In genomic region chr1:60735072-60735907, GRCm38 (mm10) we compare ENCODE assay signal across 9 mouse cellular contexts. TPM values are rescaled to one million over a fixed set of nuclear protein-coding genes. Genes with fewer than 3 reads are reported as not detected.
DNase-seq lines count a peak whose midpoint lies in the region; ATAC-seq and TF ChIP-seq lines count a peak whose summit lies in the region.
"Had no signal": no experiment of that assay in that cellular context is flagged by ENCODE, and none has a peak within 500 bp of the region (broad histone marks: within the 10 kb centered on the region; RNA-seq: fewer than 3 reads in every experiment).

No protein-coding gene starts in this region.

- no peaks in the 10 kb centered on the region for H3K36me3 ChIP-seq in intestine, embryonic 14.5 days (ENCODE audit: control insufficient read depth, insufficient read depth, low read length)
- H3K36me3 ChIP-seq in intestine, postnatal 0 days (ENCODE audit: control insufficient read depth, insufficient read depth), result no peaks in the 10 kb centered on the region
- no peaks in the 10 kb centered on the region for H3K36me3 ChIP-seq in heart, postnatal 0 days (replicated peaks; ENCODE audit: control insufficient read depth, insufficient read depth, low read length)
- no peaks in the 10 kb centered on the region for H3K36me3 ChIP-seq in limb, embryonic 14.5 days (ENCODE audit: control insufficient read depth, insufficient read depth, low read length)
- H3K36me3 ChIP-seq in stomach, embryonic 16.5 days (ENCODE audit: control insufficient read depth, insufficient read depth, low read length), result no peaks in the 10 kb centered on the region
- H3K36me3 ChIP-seq in midbrain, embryonic 16.5 days (ENCODE audit: control insufficient read depth, insufficient read depth, low read length), result no peaks in the 10 kb centered on the region
- H3K36me3 ChIP-seq: neural tube, embryonic 12.5 days had no signal

- WGBS in intestine, embryonic 14.5 days, result 28% methylated on average over 12 of the region's 12 CpGs
- 51% methylated on average over 12 of the region's 12 CpGs for WGBS in intestine, postnatal 0 days
- 47% methylated on average over 12 of the region's 12 CpGs for WGBS in heart, postnatal 0 days
- 24% methylated on average over 12 of the region's 12 CpGs for WGBS in limb, embryonic 14.5 days
- 33% methylated on average over 12 of the region's 12 CpGs for WGBS in stomach, embryonic 16.5 days
- WGBS in midbrain, embryonic 16.5 days, result 66% methylated on average over 12 of the region's 12 CpGs

- DNase-seq in intestine, embryonic 14.5 days (ENCODE audit: low spot score), result peak; percentile 56
- DNase-seq in heart, postnatal 0 days (ENCODE audit: low spot score), result peak; percentile 77
- DNase-seq in limb, embryonic 14.5 days (ENCODE audit: low spot score), result peak; percentile 79
- DNase-seq in cerebellum, postnatal 4 days (ENCODE audit: low spot score in 2 of 2), result no peak
- no peak for DNase-seq in right cerebral cortex, postnatal 36 days (ENCODE audit: low spot score in 2 of 2)

- TF ChIP-seq POLR2A in limb, embryonic 14.5 days (IDR thresholded peaks at IDR 0.05; ENCODE audit: borderline replicate concordance, extremely low read depth, insufficient read depth, insufficient read length), result no peak

- H3K4me2 ChIP-seq in intestine, embryonic 14.5 days (ENCODE audit: low read length), result peak overlapping the region; percentile 11; the same call in 1 of the 2 replicates
- H3K4me2 ChIP-seq in intestine, postnatal 0 days (replicated peaks; ENCODE audit: low read depth), result no peak overlapping the region
- no peak overlapping the region for H3K4me2 ChIP-seq in heart, postnatal 0 days (ENCODE audit: low read depth, low read length)
- peak overlapping the region; percentile 8; the same call in 1 of the 2 replicates for H3K4me2 ChIP-seq in limb, embryonic 14.5 days (replicated peaks; ENCODE audit: low read depth, low read length, severe bottlenecking)
- H3K4me2 ChIP-seq in stomach, embryonic 16.5 days (ENCODE audit: low read depth, low read length), result no peak overlapping the region
- H3K4me2 ChIP-seq in midbrain, embryonic 16.5 days (ENCODE audit: low read length), result no peak overlapping the region
- H3K4me2 ChIP-seq: neural tube, embryonic 12.5 days had no signal

- no peak overlapping the region for H3K4me3 ChIP-seq in intestine, embryonic 14.5 days (ENCODE audit: low read depth, low read length)
- H3K4me3 ChIP-seq in intestine, postnatal 0 days (ENCODE audit: low read depth, low read length), result no peak overlapping the region
- no peak overlapping the region for H3K4me3 ChIP-seq in heart, postnatal 0 days (ENCODE audit: low read depth, low read length)
- H3K4me3 ChIP-seq in limb, embryonic 14.5 days (replicated peaks; ENCODE audit: low read length), result no peak overlapping the region
- H3K4me3 ChIP-seq in stomach, embryonic 16.5 days (replicated peaks; ENCODE audit: low read length), result no peak overlapping the region
- no peak overlapping the region for H3K4me3 ChIP-seq in midbrain, embryonic 16.5 days (ENCODE audit: low read depth, low read length)
- H3K4me3 ChIP-seq: neural tube, embryonic 12.5 days had no signal

- H3K9me3 ChIP-seq in intestine, embryonic 14.5 days (ENCODE audit: control insufficient read depth, low read length), result no peaks in the 10 kb centered on the region
- H3K9me3 ChIP-seq in intestine, postnatal 0 days (ENCODE audit: control insufficient read depth), result no peaks in the 10 kb centered on the region
- no peaks in the 10 kb centered on the region for H3K9me3 ChIP-seq in heart, postnatal 0 days (replicated peaks; ENCODE audit: control insufficient read depth, low read length)
- H3K9me3 ChIP-seq in limb, embryonic 14.5 days (ENCODE audit: control insufficient read depth, low read length), result no peaks in the 10 kb centered on the region
- H3K9me3 ChIP-seq in stomach, embryonic 16.5 days (replicated peaks; ENCODE audit: control insufficient read depth, low read length), result no peaks in the 10 kb centered on the region; the same call in 1 of the 2 replicates
- no peaks in the 10 kb centered on the region for H3K9me3 ChIP-seq in midbrain, embryonic 16.5 days (replicated peaks; ENCODE audit: control insufficient read depth, low read length, poor library complexity, severe bottlenecking)
- H3K9me3 ChIP-seq: neural tube, embryonic 12.5 days had no signal

- H3K27ac ChIP-seq in intestine, embryonic 14.5 days (ENCODE audit: low read depth), result peak overlapping the region; percentile 78
- H3K27ac ChIP-seq in intestine, postnatal 0 days (ENCODE audit: low read depth, low read length), result no peak overlapping the region
- peak overlapping the region; percentile 68 for H3K27ac ChIP-seq in heart, postnatal 0 days (ENCODE audit: low read depth)
- no peak overlapping the region for H3K27ac ChIP-seq in limb, embryonic 14.5 days (replicated peaks; ENCODE audit: low read depth, low read length)
- H3K27ac ChIP-seq in stomach, embryonic 16.5 days (ENCODE audit: low read length), result peak overlapping the region; percentile 68
- no peak overlapping the region for H3K27ac ChIP-seq in midbrain, embryonic 16.5 days (ENCODE audit: low read length)
- H3K27ac ChIP-seq: neural tube, embryonic 12.5 days had no signal

- TF ChIP-seq EP300 in heart, postnatal 0 days (IDR thresholded peaks at IDR 0.05; ENCODE audit: low read depth), result peak; percentile 35; the same call in 1 of the 2 replicates

- H3K4me1 ChIP-seq in intestine, embryonic 14.5 days (replicated peaks; ENCODE audit: control insufficient read depth, insufficient read depth, low read length), result peaks cover 18% of the 10 kb centered on the region; the same call in 1 of the 2 replicates
- no peaks in the 10 kb centered on the region for H3K4me1 ChIP-seq in intestine, postnatal 0 days (replicated peaks; ENCODE audit: control insufficient read depth, insufficient read depth, low read length)
- peaks cover 5% of the 10 kb centered on the region; the same call in 1 of the 2 replicates for H3K4me1 ChIP-seq in heart, postnatal 0 days (ENCODE audit: control insufficient read depth, insufficient read depth)
- peaks cover 7% of the 10 kb centered on the region for H3K4me1 ChIP-seq in limb, embryonic 14.5 days (ENCODE audit: control insufficient read depth, insufficient read depth, low read length)
- H3K4me1 ChIP-seq in stomach, embryonic 16.5 days (ENCODE audit: control insufficient read depth, insufficient read depth, low read length), result peaks cover 6% of the 10 kb centered on the region; the same call in 1 of the 2 replicates
- no peaks in the 10 kb centered on the region for H3K4me1 ChIP-seq in midbrain, embryonic 16.5 days (ENCODE audit: control insufficient read depth, insufficient read depth, low read length)
- H3K4me1 ChIP-seq: neural tube, embryonic 12.5 days had no signal

- no peak; the same call in 1 of the 2 replicates for TF ChIP-seq CTCF in intestine, postnatal 0 days (IDR thresholded peaks at IDR 0.05; ENCODE audit: low read depth)
- no peak for TF ChIP-seq CTCF in heart, postnatal 0 days (IDR thresholded peaks at IDR 0.05; ENCODE audit: low read depth)

- no peak overlapping the region for H3K9ac ChIP-seq in intestine, embryonic 14.5 days (ENCODE audit: low read length)
- H3K9ac ChIP-seq in intestine, postnatal 0 days (ENCODE audit: low read depth, low read length), result no peak overlapping the region
- no peak overlapping the region for H3K9ac ChIP-seq in heart, postnatal 0 days (replicated peaks; ENCODE audit: low read depth, low read length)
- H3K9ac ChIP-seq in limb, embryonic 14.5 days (ENCODE audit: low read depth, low read length, severe bottlenecking), result no peak overlapping the region
- no peak overlapping the region for H3K9ac ChIP-seq in stomach, embryonic 16.5 days (ENCODE audit: low read length)
- H3K9ac ChIP-seq in midbrain, embryonic 16.5 days (ENCODE audit: low read depth, low read length), result no peak overlapping the region
- H3K9ac ChIP-seq: neural tube, embryonic 12.5 days had no signal

- ATAC-seq in intestine, embryonic 14.5 days (replicated peaks; ENCODE audit: low FRiP score, low TSS enrichment, low read depth), result 0 out of 2 replicates have a peak, but pooled peaks have one; percentile 23
- ATAC-seq in intestine, postnatal 0 days, result no peak
- ATAC-seq in heart, postnatal 0 days (ENCODE audit: insufficient read depth, low read depth), result peak; percentile 82
- ATAC-seq in limb, embryonic 14.5 days (ENCODE audit: low FRiP score, low read depth), result peak; percentile 94
- ATAC-seq in stomach, embryonic 16.5 days (ENCODE audit: insufficient read depth, low FRiP score), result peak; percentile 88
- no peak for ATAC-seq in midbrain, embryonic 16.5 days

- no peaks in the 10 kb centered on the region for H3K27me3 ChIP-seq in intestine, embryonic 14.5 days (replicated peaks; ENCODE audit: control insufficient read depth, insufficient read depth, low read length)
- no peaks in the 10 kb centered on the region for H3K27me3 ChIP-seq in intestine, postnatal 0 days (replicated peaks; ENCODE audit: control insufficient read depth, insufficient read depth, low read length)
- H3K27me3 ChIP-seq in heart, postnatal 0 days (ENCODE audit: control insufficient read depth, insufficient read depth, low read length), result no peaks in the 10 kb centered on the region
- H3K27me3 ChIP-seq in limb, embryonic 14.5 days (ENCODE audit: control insufficient read depth, insufficient read depth, low read length), result no peaks in the 10 kb centered on the region
- no peaks in the 10 kb centered on the region for H3K27me3 ChIP-seq in stomach, embryonic 16.5 days (ENCODE audit: control insufficient read depth, insufficient read depth, low read length)
- H3K27me3 ChIP-seq in midbrain, embryonic 16.5 days (ENCODE audit: control insufficient read depth, insufficient read depth, low read depth, low read length), result no peaks in the 10 kb centered on the region
- H3K27me3 ChIP-seq: neural tube, embryonic 12.5 days had no signal

RNA-seq across cellular contexts. Expression of gene Cd28, which starts 18.7 kb away (rescaled TPM):
- 0.07 and 0.13 TPM in 2 replicates for polyA plus RNA-seq in intestine, embryonic 14.5 days (2014; fragmentation: Nextera tagmentation; extraction: Ambion mirVana)
- polyA plus RNA-seq in intestine, postnatal 0 days (2015; fragmentation: Nextera tagmentation; extraction: Ambion mirVana), result 0.13 and 0.14 TPM in 2 replicates
- 0.11 and 0.89 TPM in 2 replicates for total RNA-seq in heart, postnatal 0 days (2014; rRNA removed; ENCODE audit: low replicate concordance)
- polyA plus RNA-seq in heart, postnatal 0 days (2015; fragmentation: Nextera tagmentation; extraction: Ambion mirVana), result 0.45 and 0.48 TPM in 2 replicates
- 0.24 and 0.45 TPM in 2 replicates for polyA plus RNA-seq in limb, embryonic 14.5 days (2012; rRNA removed)
- polyA plus RNA-seq in limb, embryonic 14.5 days (2014; fragmentation: Nextera tagmentation; extraction: Ambion mirVana), result 0.25 and 0.57 TPM in 2 replicates
- 0.25 and 0.31 TPM in 2 replicates for polyA plus RNA-seq in stomach, embryonic 16.5 days (2015; fragmentation: Nextera tagmentation; extraction: Ambion mirVana)
- polyA plus RNA-seq in midbrain, embryonic 16.5 days (2015; fragmentation: Nextera tagmentation; extraction: Ambion mirVana), result 0.09 and 0.11 TPM in 2 replicates

Comparison
In these comparisons a context has a peak if more than half of its experiments do, and no peak if none do; other contexts are left out.
1. ATAC-seq: peak in intestine, embryonic 14.5 days (single experiment), heart, postnatal 0 days (single experiment), limb, embryonic 14.5 days (single experiment) and stomach, embryonic 16.5 days (single experiment); none in intestine, postnatal 0 days (single experiment) and midbrain, embryonic 16.5 days (single experiment).
2. H3K27ac ChIP-seq: peak in intestine, embryonic 14.5 days (single experiment), heart, postnatal 0 days (single experiment) and stomach, embryonic 16.5 days (single experiment); none in intestine, postnatal 0 days (single experiment), limb, embryonic 14.5 days (single experiment) and midbrain, embryonic 16.5 days (single experiment).
3. H3K4me2 ChIP-seq: peak in intestine, embryonic 14.5 days (single experiment) and limb, embryonic 14.5 days (single experiment); none in intestine, postnatal 0 days (single experiment), heart, postnatal 0 days (single experiment), stomach, embryonic 16.5 days (single experiment) and midbrain, embryonic 16.5 days (single experiment).
4. DNase-seq: peak in intestine, embryonic 14.5 days (single experiment), heart, postnatal 0 days (single experiment) and limb, embryonic 14.5 days (single experiment); none in cerebellum, postnatal 4 days (0 of 2) and right cerebral cortex, postnatal 36 days (0 of 2).